Mouse (Mus musculus): ENCODE measurements around the gene Nusap1. TPM values are rescaled to one million over a fixed set of nuclear protein-coding genes. Genes with fewer than 3 reads are reported as not detected.
A peak's percentile ranks its signal among the peaks of the same experiment; 100 is the strongest.

Nusap1 gene
- polyA plus RNA-seq (2015; fragmentation: Nextera tagmentation; extraction: Ambion mirVana): 77.0 and 79.8 TPM in 2 replicates

GRCm38 (mm10) chr2:119618199-119618982 is at the start of gene Nusap1, which contains the start of gene Oip5:
Gene Nusap1 (plus strand): TSS chr2:119618298.
Gene Oip5 (minus strand): TSS chr2:119618469.
- Histone ChIP-seq H3K9ac (peak within 1 kb of the TSS; percentile 68), H3K4me1 (peaks cover 29% of the 10 kb centered on the region), H3K27me3 (no peaks in the 10 kb centered on the region), H3K27ac (peak within 1 kb of the TSS; percentile 77), H3K36me3 (peaks cover 12% of the 10 kb centered on the region), H3K4me2 (peak within 1 kb of the TSS; percentile 76), H3K9me3 (replicated peaks) (no peaks in the 10 kb centered on the region), H3K4me3 (replicated peaks) (peak within 1 kb of the TSS; percentile 81)
- WGBS: under 1% methylated on average over 55 of the region's 55 CpGs
- ATAC-seq (replicated peaks; ENCODE audit: low FRiP score): peak; percentile 100

GRCm38 (mm10) chr2:119572471-119572870 is 45.6 kb upstream of the Nusap1 start:
- Histone ChIP-seq H3K27ac (no peak overlapping the region), H3K9ac (no peak overlapping the region), H3K4me1 (no peaks in the 10 kb centered on the region), H3K27me3 (no peaks in the 10 kb centered on the region), H3K4me3 (replicated peaks) (no peak overlapping the region), H3K4me2 (no peak overlapping the region), H3K9me3 (replicated peaks) (no peaks in the 10 kb centered on the region), H3K36me3 (peaks cover 38% of the 10 kb centered on the region)
- ATAC-seq (replicated peaks; ENCODE audit: low FRiP score): no peak
- WGBS: 84% methylated on average over 1 of the region's 1 CpGs

GRCm38 (mm10) chr2:119581571-119581970 is 36.5 kb upstream of the Nusap1 start:
- H3K36me3 ChIP-seq: peaks cover 6% of the 10 kb centered on the region; the same call in 1 of the 2 replicates
- WGBS: 96% methylated on average over 3 of the region's 3 CpGs
- no peak for ATAC-seq (replicated peaks; ENCODE audit: low FRiP score)

GRCm38 (mm10) chr2:119583439-119583838 is 34.7 kb upstream of the Nusap1 start:
- WGBS: 60% methylated on average over 2 of the region's 2 CpGs
- no peaks in the 10 kb centered on the region for H3K4me1 ChIP-seq

More at GRCm38 (mm10) chr2:119581571-119581970, 36.5 kb upstream of the Nusap1 start:
- Histone ChIP-seq H3K9me3 (replicated peaks) (no peaks in the 10 kb centered on the region), H3K4me2 (no peak overlapping the region), H3K27ac (no peak overlapping the region), H3K4me1 (no peaks in the 10 kb centered on the region), H3K9ac (no peak overlapping the region), H3K27me3 (no peaks in the 10 kb centered on the region), H3K4me3 (replicated peaks) (no peak overlapping the region)

GRCm38 (mm10) chr2:119584282-119584681 is 33.8 kb upstream of the Nusap1 start:
- no peak for ATAC-seq (replicated peaks; ENCODE audit: low FRiP score)
- 88% methylated on average over 8 of the region's 8 CpGs for WGBS
- H3K4me3 ChIP-seq (replicated peaks): no peak overlapping the region
- H3K36me3 ChIP-seq: peaks cover 2% of the 10 kb centered on the region; the same call in 1 of the 2 replicates
- H3K4me2 ChIP-seq: no peak overlapping the region
- no peaks in the 10 kb centered on the region for H3K27me3 ChIP-seq
- H3K9ac ChIP-seq: no peak overlapping the region
- no peaks in the 10 kb centered on the region for H3K4me1 ChIP-seq
- H3K9me3 ChIP-seq (replicated peaks): no peaks in the 10 kb centered on the region
- no peak overlapping the region for H3K27ac ChIP-seq

More at GRCm38 (mm10) chr2:119583439-119583838, 34.7 kb upstream of the Nusap1 start:
- Histone ChIP-seq H3K36me3 (peaks cover 6% of the 10 kb centered on the region; the same call in 1 of the 2 replicates), H3K9me3 (replicated peaks) (no peaks in the 10 kb centered on the region), H3K27me3 (no peaks in the 10 kb centered on the region), H3K9ac (no peak overlapping the region), H3K27ac (no peak overlapping the region), H3K4me3 (replicated peaks) (no peak overlapping the region), H3K4me2 (no peak overlapping the region)
- ATAC-seq (replicated peaks; ENCODE audit: low FRiP score): no peak

- Histone ChIP-seq H3K27ac (no peak overlapping the region), H3K36me3 (peaks cover 2% of the 10 kb centered on the region; the same call in 1 of the 2 replicates), H3K4me1 (no peaks in the 10 kb centered on the region), H3K27me3 (no peaks in the 10 kb centered on the region), H3K9ac (no peak overlapping the region), H3K9me3 (replicated peaks) (no peaks in the 10 kb centered on the region), H3K4me2 (no peak overlapping the region), H3K4me3 (replicated peaks) (no peak overlapping the region)
- no peak for ATAC-seq (replicated peaks; ENCODE audit: low FRiP score)
- WGBS: 16% methylated on average over 4 of the region's 4 CpGs
These were observed 30.7 kb upstream of the Nusap1 start for GRCm38 (mm10) chr2:119587383-119587782.

GRCm38 (mm10) chr2:119591247-119591646 is 26.9 kb upstream of the Nusap1 start:
- Histone ChIP-seq H3K27ac (no peak overlapping the region), H3K4me1 (peaks cover 16% of the 10 kb centered on the region), H3K4me3 (replicated peaks) (no peak overlapping the region), H3K4me2 (no peak overlapping the region), H3K36me3 (peaks cover 4% of the 10 kb centered on the region), H3K9me3 (replicated peaks) (no peaks in the 10 kb centered on the region), H3K9ac (no peak overlapping the region), H3K27me3 (no peaks in the 10 kb centered on the region)
- WGBS: 87% methylated on average over 3 of the region's 3 CpGs
- no peak for ATAC-seq (replicated peaks; ENCODE audit: low FRiP score)

- peak overlapping the region; percentile 55 for H3K4me2 ChIP-seq
- H3K36me3 ChIP-seq: peaks cover 27% of the 10 kb centered on the region
- H3K4me3 ChIP-seq (replicated peaks): peak overlapping the region; percentile 69
- WGBS: 8% methylated on average over 7 of the region's 7 CpGs
- H3K9me3 ChIP-seq (replicated peaks): no peaks in the 10 kb centered on the region
- peaks cover 18% of the 10 kb centered on the region for H3K4me1 ChIP-seq
- H3K27me3 ChIP-seq: no peaks in the 10 kb centered on the region
- peak overlapping the region; percentile 90 for H3K27ac ChIP-seq
- peak; percentile 48; the same call in 1 of the 2 replicates for ATAC-seq (replicated peaks; ENCODE audit: low FRiP score)
- 0 out of 2 replicates have a peak overlapping the region, but pooled peaks have one; percentile 21 for H3K9ac ChIP-seq
These were observed 24.4 kb upstream of the Nusap1 start for GRCm38 (mm10) chr2:119593765-119594112.

- Histone ChIP-seq H3K9me3 (replicated peaks) (no peaks in the 10 kb centered on the region), H3K36me3 (peaks cover 31% of the 10 kb centered on the region), H3K9ac (peak overlapping the region; percentile 82), H3K4me1 (peaks cover 18% of the 10 kb centered on the region), H3K27ac (peak overlapping the region; percentile 90), H3K4me3 (replicated peaks) (peak overlapping the region; percentile 69), H3K27me3 (no peaks in the 10 kb centered on the region), H3K4me2 (peak overlapping the region; percentile 67)
- under 1% methylated on average over 61 of the region's 61 CpGs for whole genome bisulfite sequencing
- ATAC-seq (replicated peaks; ENCODE audit: low FRiP score): peak; percentile 97
These were observed 23.8 kb upstream of the Nusap1 start for GRCm38 (mm10) chr2:119594113-119594981.

- peak overlapping the region; percentile 82 for H3K9ac ChIP-seq
- peaks cover 18% of the 10 kb centered on the region for H3K4me1 ChIP-seq
- no peak overlapping the region for H3K27ac ChIP-seq
- no peaks in the 10 kb centered on the region for H3K27me3 ChIP-seq
- WGBS: 23% methylated on average over 4 of the region's 4 CpGs
- H3K4me3 ChIP-seq (replicated peaks): peak overlapping the region; percentile 69
- H3K36me3 ChIP-seq: peaks cover 39% of the 10 kb centered on the region
- peak overlapping the region; percentile 67 for H3K4me2 ChIP-seq
- no peaks in the 10 kb centered on the region for H3K9me3 ChIP-seq (replicated peaks)
- no peak for ATAC-seq (replicated peaks; ENCODE audit: low FRiP score)
These were observed 22.8 kb upstream of the Nusap1 start for GRCm38 (mm10) chr2:119595308-119595707.

- Histone ChIP-seq H3K9ac (no peak overlapping the region), H3K27me3 (no peaks in the 10 kb centered on the region), H3K36me3 (peaks cover 50% of the 10 kb centered on the region), H3K4me2 (no peak overlapping the region), H3K9me3 (replicated peaks) (no peaks in the 10 kb centered on the region), H3K27ac (no peak overlapping the region), H3K4me3 (replicated peaks) (no peak overlapping the region), H3K4me1 (peaks cover 22% of the 10 kb centered on the region)
- no peak for ATAC-seq (replicated peaks; ENCODE audit: low FRiP score)
- WGBS: 88% methylated on average over 8 of the region's 8 CpGs
These were observed 21.2 kb upstream of the Nusap1 start for GRCm38 (mm10) chr2:119596781-119597330.
